Mouse (Mus musculus): Measurements from ENCODE around the gene Cngb1. TPM values are rescaled to one million over a fixed set of nuclear protein-coding genes. Genes with fewer than 3 reads are reported as not detected.
"Not testable (repeated sequence)": the region's sequence is repeated elsewhere in the genome, so short reads cannot be mapped to it uniquely, and the experiment has no call there.

Cngb1 gene
- polyA plus RNA-seq, 1 experiment, result 2.4 TPM

GRCm38 (mm10) chr8:95235683-95236082, 70.7 kb downstream of the Cngb1 start:
- Histone ChIP-seq H3K4me1 (ENCODE audit: control insufficient read depth, insufficient read depth, low read length) (no peaks in the 10 kb centered on the region), H3K4me3 (replicated peaks; ENCODE audit: extremely low read depth, low read depth, low read length) (no peak overlapping the region)
- WGBS, result 2% methylated on average over 3 of the region's 3 CpGs
- peak; percentile 76 for DNase-seq
- TF ChIP-seq POLR2A (IDR thresholded peaks at IDR 0.05; ENCODE audit: borderline replicate concordance, extremely low read depth, low read depth, low read length) (no peak), CTCF (IDR thresholded peaks at IDR 0.05; ENCODE audit: insufficient read depth, low read length) (peak; percentile 84)

GRCm38 (mm10) chr8:95230086-95230485, 76.3 kb downstream of the Cngb1 start:
- whole genome bisulfite sequencing, result 78% methylated on average over 9 of the region's 9 CpGs
- H3K4me3 ChIP-seq (replicated peaks; ENCODE audit: extremely low read depth, low read depth, low read length); DNase-seq; H3K4me1 ChIP-seq (ENCODE audit: control insufficient read depth, insufficient read depth, low read length): not testable (repeated sequence)

- TF ChIP-seq CTCF (IDR thresholded peaks at IDR 0.05; ENCODE audit: insufficient read depth, low read length) (no peak), POLR2A (IDR thresholded peaks at IDR 0.05; ENCODE audit: borderline replicate concordance, extremely low read depth, low read depth, low read length) (no peak)
- Histone ChIP-seq H3K4me1 (ENCODE audit: control insufficient read depth, insufficient read depth, low read length) (peaks cover 4% of the 10 kb centered on the region; the same call in 1 of the 2 replicates), H3K4me3 (replicated peaks; ENCODE audit: extremely low read depth, low read depth, low read length) (no peak overlapping the region)
- WGBS, result 51% methylated on average over 2 of the region's 2 CpGs
- no peak for DNase-seq
Measured at GRCm38 (mm10) chr8:95227151-95227468, 79.3 kb downstream of the Cngb1 start.

- H3K4me3 ChIP-seq (replicated peaks; ENCODE audit: extremely low read depth, low read depth, low read length), result no peak overlapping the region
- TF ChIP-seq CTCF (IDR thresholded peaks at IDR 0.05; ENCODE audit: insufficient read depth, low read length), result no peak
- no peak for TF ChIP-seq POLR2A (IDR thresholded peaks at IDR 0.05; ENCODE audit: borderline replicate concordance, extremely low read depth, low read depth, low read length)
- no peak for DNase-seq
- H3K4me1 ChIP-seq (ENCODE audit: control insufficient read depth, insufficient read depth, low read length), result peaks cover 4% of the 10 kb centered on the region; the same call in 1 of the 2 replicates
- WGBS, result 46% methylated on average over 7 of the region's 7 CpGs
Measured at GRCm38 (mm10) chr8:95226251-95227150, 79.9 kb downstream of the Cngb1 start.

GRCm38 (mm10) chr8:95223969-95224368, 82.4 kb downstream of the Cngb1 start:
- 93% methylated on average over 5 of the region's 5 CpGs for WGBS
- no peak for DNase-seq
- H3K4me1 ChIP-seq (ENCODE audit: control insufficient read depth, insufficient read depth, low read length), result peaks cover 4% of the 10 kb centered on the region; the same call in 1 of the 2 replicates
- TF ChIP-seq POLR2A (IDR thresholded peaks at IDR 0.05; ENCODE audit: borderline replicate concordance, extremely low read depth, low read depth, low read length) (no peak), CTCF (IDR thresholded peaks at IDR 0.05; ENCODE audit: insufficient read depth, low read length) (no peak)
- no peak overlapping the region for H3K4me3 ChIP-seq (replicated peaks; ENCODE audit: extremely low read depth, low read depth, low read length)

- WGBS, result 13% methylated on average over 2 of the region's 2 CpGs
- Histone ChIP-seq H3K4me3 (replicated peaks; ENCODE audit: extremely low read depth, low read depth, low read length) (no peak overlapping the region), H3K4me1 (ENCODE audit: control insufficient read depth, insufficient read depth, low read length) (no peaks in the 10 kb centered on the region)
- no peak for DNase-seq
- TF ChIP-seq POLR2A (IDR thresholded peaks at IDR 0.05; ENCODE audit: borderline replicate concordance, extremely low read depth, low read depth, low read length) (no peak), CTCF (IDR thresholded peaks at IDR 0.05; ENCODE audit: insufficient read depth, low read length) (no peak)
Measured at GRCm38 (mm10) chr8:95221045-95221444, 85.3 kb downstream of the Cngb1 start.

GRCm38 (mm10) chr8:95220571-95220998, 85.8 kb downstream of the Cngb1 start:
- DNase-seq, result no peak
- 39% methylated on average over 7 of the region's 7 CpGs for WGBS
- no peak for TF ChIP-seq CTCF (IDR thresholded peaks at IDR 0.05; ENCODE audit: insufficient read depth, low read length)
- H3K4me3 ChIP-seq (replicated peaks; ENCODE audit: extremely low read depth, low read depth, low read length), result no peak overlapping the region
- no peaks in the 10 kb centered on the region for H3K4me1 ChIP-seq (ENCODE audit: control insufficient read depth, insufficient read depth, low read length)

- no peak overlapping the region for H3K4me3 ChIP-seq (replicated peaks; ENCODE audit: extremely low read depth, low read depth, low read length)
- no peaks in the 10 kb centered on the region for H3K4me1 ChIP-seq (ENCODE audit: control insufficient read depth, insufficient read depth, low read length)
- 89% methylated on average over 8 of the region's 8 CpGs for WGBS
- TF ChIP-seq POLR2A (IDR thresholded peaks at IDR 0.05; ENCODE audit: borderline replicate concordance, extremely low read depth, low read depth, low read length) (no peak), CTCF (IDR thresholded peaks at IDR 0.05; ENCODE audit: insufficient read depth, low read length) (no peak)
- DNase-seq, result no peak
Measured at GRCm38 (mm10) chr8:95219623-95220022, 86.8 kb downstream of the Cngb1 start.

- Histone ChIP-seq H3K4me1 (ENCODE audit: control insufficient read depth, insufficient read depth, low read length) (no peaks in the 10 kb centered on the region), H3K4me3 (replicated peaks; ENCODE audit: extremely low read depth, low read depth, low read length) (no peak overlapping the region)
- no peak for DNase-seq
- TF ChIP-seq POLR2A (IDR thresholded peaks at IDR 0.05; ENCODE audit: borderline replicate concordance, extremely low read depth, low read depth, low read length) (no peak), CTCF (IDR thresholded peaks at IDR 0.05; ENCODE audit: insufficient read depth, low read length) (no peak)
- 62% methylated on average over 11 of the region's 11 CpGs for WGBS
Measured at GRCm38 (mm10) chr8:95215709-95216360, 90.5 kb downstream of the Cngb1 start.

- no peak for DNase-seq
- 34% methylated on average over 11 of the region's 11 CpGs for WGBS
- TF ChIP-seq POLR2A (IDR thresholded peaks at IDR 0.05; ENCODE audit: borderline replicate concordance, extremely low read depth, low read depth, low read length) (no peak), CTCF (IDR thresholded peaks at IDR 0.05; ENCODE audit: insufficient read depth, low read length) (no peak)
- no peaks in the 10 kb centered on the region for H3K4me1 ChIP-seq (ENCODE audit: control insufficient read depth, insufficient read depth, low read length)
- H3K4me3 ChIP-seq (replicated peaks; ENCODE audit: extremely low read depth, low read depth, low read length), result no peak overlapping the region
Measured at GRCm38 (mm10) chr8:95209924-95210323, 96.5 kb downstream of the Cngb1 start.

Data from lung, adult 2 months (tissue).